Mouse (Mus musculus) megakaryocyte-erythroid progenitor cell, adult 5-6 weeks (primary cell): ENCODE data around the gene Gm49318. TPM values are rescaled to one million over a fixed set of nuclear protein-coding genes. Genes with fewer than 3 reads are reported as not detected.

Experiments
- ATAC-seq: replicated peaks from 2 replicates; pipeline ENCODE4 v1.8.0; 2016; ENCODE audit warnings: mild to moderate bottlenecking, inconsistent platforms; ENCODE audit not compliant: severe bottlenecking, poor library complexity, low FRiP score, low TSS enrichment
- total RNA-seq, 2 experiments: library from RNA; stranded (forward) in 1 of 2; stranded (reverse) in 1 of 2; fragments of 200-1000, 215-1000 nt in 1 of 2; fragments of >200 nt in 1 of 2; fragmentation: Nextera tagmentation in 1 of 2; gene quantifications; 2 replicates each; pipeline ENCODE4 v1.2.3; 2014 to 2017

The Gm49318 gene
- not detected in 2 replicates for total RNA-seq (2014; fragmentation: Nextera tagmentation)
- not detected in 2 replicates for total RNA-seq (2017)

DNA sequence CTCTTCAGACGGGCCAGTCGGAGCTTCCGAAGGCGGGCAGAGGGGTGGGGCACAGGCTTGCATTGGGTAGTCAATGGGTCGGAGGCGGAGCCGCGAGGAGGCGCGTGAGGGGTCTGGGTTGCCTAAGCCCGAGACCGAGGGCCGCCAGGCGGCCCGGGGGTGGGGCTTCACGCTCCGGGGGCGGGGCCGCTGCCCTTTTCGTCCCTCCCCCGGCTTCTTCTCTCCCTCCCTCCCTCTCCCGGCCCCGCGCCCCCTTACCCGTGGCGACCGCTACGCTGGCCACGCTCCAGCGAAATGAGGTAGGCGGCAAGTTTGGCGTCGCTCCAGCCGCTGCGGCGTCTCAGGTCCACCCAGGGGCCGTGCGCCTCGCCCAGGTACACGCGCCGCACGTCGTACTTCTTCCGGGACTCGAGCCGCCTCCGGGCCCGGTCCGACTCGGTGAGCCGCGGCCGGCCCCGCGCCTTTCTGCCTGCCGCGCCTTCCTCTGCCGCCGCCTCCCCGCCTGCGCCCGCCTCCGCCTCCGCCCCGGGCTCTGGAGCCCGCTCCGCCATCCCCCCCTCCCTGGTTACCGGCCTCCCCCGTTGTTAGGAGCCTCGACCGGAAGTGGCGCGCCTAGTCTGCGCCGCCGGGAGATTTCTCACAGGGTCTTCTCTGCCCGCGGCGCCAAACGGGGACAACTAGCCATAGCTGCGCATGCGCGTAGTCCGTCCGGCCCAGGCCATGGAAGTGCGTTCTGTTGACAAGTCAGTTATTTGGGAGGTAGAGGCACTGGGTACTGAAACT, at the start of gene Gm49318, which contains the start of gene Zfp653:
TSS of gene Gm49318 (minus strand) at position 469 of the 783 bp plus-strand sequence.
TSS of gene Zfp653 (minus strand) at position 586 of the 783 bp plus-strand sequence.
- peak; percentile 95 for ATAC-seq

DNA sequence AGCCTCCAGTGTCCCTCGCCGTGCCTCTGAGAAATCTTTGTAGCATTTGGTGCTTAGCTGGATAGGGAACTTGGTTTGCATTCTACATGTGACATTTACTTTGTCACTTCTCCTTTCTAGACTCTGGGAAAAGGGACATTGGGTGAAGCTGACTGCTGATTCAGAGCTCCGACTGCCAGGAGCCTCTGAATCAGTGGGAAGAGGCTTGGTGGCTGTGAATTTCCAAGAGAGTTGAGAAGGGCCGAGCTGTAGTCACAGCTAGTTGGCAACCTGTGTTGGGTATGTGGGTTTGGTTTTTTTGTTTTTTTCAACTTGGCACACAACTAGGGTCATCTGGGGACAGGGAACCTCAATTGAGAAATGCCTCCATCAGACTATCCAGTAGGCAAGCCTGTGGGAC, 48.5 kb upstream of the Gm49318 start:
- ATAC-seq: no peak

DNA sequence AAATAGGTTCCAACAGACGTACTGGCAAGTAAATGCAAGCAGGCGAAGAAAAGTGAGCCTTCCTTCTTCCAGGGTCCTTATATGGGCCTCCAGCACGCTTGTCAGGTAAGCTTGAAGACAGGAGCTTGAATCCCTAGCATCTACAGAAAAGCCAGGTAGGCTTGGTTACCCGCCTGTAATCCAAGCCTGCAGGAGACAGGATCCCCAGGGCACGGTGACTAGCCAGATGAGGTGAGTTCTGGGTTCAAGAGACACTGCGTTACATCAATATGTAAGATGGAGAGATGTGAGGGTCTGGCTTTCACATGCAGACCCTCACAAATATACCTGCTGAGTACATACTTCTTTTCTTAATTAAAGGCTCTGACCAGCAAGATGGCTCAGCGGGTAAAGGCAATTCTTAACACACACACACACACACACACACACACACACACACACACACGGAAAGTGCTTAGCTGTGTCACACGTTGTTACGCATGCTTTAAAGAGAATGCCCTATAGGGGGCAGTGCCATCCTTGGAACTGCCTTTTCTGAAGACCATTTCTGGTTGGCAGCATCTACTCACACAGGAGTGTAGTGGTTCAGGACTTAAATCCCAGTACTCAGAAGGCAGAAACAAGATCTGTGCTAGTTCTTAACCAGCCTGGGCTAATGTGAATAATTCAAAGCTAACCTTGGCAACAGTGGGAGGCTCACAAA, 46.8 kb upstream of the Gm49318 start:
- peak; percentile 53 for ATAC-seq

DNA sequence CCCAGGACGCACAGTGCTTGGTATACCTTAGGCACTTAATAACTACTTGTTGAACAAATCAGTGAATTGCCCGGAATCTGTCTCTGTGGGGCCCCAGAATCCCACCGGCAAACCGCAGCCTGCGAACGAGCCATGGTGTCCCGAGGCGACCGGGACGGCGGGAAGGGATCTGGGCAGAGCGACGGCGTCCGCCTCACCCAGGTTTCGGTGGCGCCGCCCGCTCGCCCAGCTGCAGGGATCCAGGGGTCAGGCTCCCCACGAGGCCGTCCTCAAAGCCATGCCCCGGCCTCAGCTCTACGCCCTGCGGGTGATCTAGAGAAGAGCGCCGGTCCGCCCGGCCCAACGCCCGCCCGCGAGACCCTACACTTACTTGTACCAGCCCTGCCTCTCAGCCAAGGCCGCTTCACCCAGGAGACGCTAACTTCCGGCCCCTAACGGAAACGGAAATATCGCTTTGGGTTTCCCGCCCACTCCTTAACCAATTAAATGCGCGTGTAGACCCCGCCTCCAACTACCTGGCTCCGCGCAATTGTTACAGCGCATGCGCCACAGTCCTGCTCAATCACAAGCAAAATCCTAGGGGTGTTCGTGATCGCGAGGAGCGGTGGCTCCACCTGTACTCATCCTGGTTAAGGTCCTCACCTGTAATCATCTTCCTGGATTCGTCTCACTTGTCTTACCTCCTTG, 45.8 kb upstream of the Gm49318 start, which contains the start of gene Elof1:
TSS of gene Elof1 (minus strand) at position 433 of the 687 bp plus-strand sequence.
- ATAC-seq: peak; percentile 93

DNA sequence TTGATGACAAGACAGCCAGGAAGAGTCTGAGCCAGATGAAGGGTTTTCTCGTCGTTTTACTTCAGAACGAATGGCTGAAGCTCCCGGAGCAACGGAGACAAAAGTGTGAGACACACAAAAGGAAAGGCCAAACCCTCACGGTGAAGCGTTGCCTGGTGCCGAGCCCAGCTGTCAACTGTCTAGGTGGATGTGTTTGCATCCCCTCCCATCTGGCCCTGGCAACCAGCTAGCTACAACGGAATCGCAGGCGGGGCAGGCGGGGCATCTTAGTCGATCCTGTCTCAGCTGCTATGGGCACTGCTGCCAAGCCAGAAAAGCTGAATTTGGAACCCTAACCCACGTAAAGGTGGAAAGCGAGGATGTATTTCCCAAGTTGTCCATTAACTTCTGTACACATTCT, 45.0 kb upstream of the Gm49318 start:
- peak; percentile 42 for ATAC-seq

DNA sequence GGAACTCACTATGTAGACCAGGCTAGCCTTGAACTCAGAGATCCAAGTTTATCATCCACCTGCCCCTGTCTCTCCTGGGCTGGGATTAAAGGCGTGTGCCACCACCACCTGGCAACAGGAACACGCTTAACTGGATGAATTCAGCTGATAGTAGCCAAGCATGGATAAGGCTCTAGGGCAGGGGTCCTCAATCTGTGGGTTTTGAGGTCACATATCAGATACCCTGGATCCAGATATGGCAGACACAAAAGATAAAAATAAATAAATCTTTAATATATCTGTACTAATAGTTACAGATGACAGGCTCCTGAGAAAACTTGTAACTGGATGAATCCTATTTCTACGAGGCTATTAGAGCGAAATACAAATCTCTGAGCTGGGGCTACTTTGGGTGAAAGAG, 44.6 kb upstream of the Gm49318 start:
- no peak for ATAC-seq

DNA sequence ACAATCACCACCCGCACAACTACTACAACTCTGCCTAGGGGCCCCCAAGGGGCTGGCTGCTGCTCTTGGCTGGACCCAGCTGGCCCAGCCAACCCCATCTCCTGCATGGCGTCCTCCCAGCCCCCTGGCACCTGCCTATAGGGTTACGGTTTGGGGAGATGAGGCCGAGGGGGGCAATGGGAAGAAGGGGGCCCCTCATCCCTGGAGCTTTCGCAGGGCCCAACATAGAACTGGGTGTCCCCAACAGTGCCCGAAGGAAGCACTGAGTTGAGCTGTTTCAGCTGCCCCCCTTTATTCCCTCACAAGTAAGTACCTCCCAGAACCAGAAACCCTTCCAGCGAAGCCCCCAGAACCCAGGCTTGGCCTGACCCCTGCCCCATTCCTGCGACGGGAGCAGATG, 37.1 kb upstream of the Gm49318 start:
- ATAC-seq: no peak

DNA sequence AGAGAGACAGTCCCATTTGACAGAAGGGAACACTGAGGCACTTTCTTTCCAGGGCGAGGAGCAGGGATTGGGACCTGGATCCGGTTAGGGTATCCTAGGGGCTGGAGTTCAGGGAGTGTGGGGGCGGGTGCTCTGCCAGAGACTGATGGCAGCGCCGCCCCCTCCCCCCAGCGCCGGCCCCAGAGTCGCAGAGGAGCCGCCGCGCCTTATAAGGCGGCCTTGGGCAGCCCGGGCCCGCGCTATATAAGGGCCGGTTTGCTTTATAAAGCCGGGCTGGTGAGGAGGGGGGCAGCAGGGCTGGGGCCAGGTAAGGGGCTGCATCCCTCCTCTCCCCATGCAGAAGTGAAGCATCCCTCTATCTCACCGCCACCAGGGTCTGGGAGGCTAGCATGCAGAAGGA, 28.9 kb upstream of the Gm49318 start:
- ATAC-seq: no peak

DNA sequence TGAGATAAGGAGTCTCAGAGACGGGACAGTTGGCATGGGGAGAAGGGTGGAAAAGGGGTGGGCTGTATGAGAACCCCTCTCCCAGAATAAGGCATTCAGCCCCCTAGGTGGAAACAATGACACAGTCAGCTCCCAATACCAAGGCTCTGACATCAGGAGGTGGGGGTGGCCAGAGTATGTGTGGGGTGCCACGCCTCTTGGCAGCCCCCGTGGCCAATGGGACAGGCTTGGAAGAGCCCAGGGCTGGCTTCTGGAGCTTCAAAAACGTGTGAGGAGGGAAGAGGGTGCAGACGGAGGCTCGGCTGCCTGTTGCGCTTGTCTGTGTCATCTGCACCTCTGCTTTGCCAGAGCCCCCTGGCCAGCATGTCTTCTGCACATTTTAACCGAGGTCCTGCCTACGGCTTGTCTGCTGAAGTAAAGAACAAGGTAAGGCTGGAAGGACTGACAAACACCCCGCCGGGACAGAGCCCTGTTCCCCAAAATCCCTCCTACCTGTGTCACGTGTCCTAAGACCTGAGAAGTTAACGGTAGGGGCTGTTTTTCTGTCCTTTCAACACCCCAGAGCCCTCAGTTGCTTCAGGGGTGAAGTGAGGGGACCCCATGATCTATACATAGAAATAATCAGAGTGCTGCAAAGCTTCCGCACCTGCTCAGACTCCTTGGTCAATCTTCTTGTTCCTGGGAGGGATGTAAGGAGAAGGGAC, 28.1 kb upstream of the Gm49318 start, which contains the start of gene Cnn1:
TSS of gene Cnn1 (plus strand) at position 224 of the 704 bp plus-strand sequence.
- no peak for ATAC-seq

DNA sequence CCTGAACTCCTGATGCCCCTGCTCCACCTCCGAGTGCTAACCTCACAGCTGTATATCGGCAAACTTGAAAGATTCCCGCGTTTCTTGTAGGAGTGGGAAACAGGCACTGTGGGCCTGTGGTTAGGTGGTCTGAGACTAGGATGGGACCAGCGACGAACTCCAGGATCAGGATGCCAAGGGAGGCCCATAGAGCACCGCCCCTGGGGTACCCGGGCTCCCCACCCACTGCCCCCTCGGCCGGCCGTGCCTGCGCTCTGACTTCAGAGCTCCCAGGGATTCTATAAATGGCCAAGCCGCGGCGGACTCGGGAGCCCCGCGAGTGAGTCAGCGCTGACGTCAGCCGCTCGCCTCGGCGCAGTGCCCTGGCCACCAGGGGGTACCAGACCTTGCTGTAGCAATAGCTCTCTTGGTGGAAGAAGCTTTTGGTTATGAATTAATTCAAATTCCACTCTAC, 24.8 kb upstream of the Gm49318 start:
- peak; percentile 99 for ATAC-seq

DNA sequence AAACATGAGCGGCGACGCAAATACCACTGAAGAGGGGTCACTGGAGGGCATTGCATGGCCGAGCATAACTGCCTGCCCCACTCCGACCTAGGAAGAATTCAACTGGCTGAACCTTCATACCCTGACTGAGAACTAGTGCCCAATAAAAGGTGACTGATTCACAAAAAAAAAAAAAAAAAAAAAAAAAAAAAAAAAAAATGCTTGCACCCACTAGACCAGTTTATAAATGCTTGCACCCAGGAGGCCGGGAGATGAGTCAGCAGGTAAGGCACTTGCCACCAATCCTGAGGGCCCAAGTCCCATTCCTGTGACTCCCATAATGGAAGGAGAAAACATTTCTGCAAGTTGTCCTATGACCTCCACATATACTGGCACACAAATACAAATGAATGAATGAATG, 21.7 kb upstream of the Gm49318 start:
- ATAC-seq: no peak

DNA sequence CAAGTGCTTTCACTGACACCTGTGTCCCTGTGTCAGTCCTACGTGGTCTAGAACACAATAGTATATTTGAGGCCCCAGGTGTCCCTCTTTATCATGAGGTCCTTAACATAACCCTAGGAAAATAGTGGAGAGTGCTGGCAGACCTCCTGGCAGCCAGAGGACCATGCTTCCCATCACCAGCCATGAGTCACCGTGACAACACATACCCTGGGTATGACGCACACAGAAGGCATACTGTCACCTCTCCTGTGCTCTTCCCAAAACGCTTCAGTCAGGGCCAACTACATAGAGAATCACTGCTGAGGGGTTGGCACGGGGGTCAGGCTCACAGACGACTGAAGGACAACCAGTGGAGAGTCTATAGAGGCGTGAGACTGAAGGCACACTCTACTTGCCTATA, 18.9 kb upstream of the Gm49318 start:
- no peak for ATAC-seq

DNA sequence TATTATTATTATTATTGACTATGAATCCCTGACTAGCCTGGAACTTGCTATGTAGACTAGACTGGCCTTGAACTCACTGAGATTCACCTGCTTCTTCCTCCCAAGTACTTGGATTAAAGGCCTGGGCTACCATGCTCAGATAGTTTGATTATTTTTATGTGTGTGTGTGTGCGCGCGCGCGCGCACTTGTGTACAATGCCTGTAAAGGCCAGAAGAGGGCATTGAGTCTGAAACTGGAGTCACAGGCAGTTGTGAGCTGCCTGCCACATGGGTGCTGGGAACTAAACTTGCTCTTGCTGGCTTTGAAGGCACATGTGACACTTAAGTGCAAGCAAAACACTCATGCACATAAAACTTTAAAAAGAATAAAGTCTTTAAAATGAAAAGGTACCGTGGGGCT, 18.2 kb upstream of the Gm49318 start:
- no peak for ATAC-seq

DNA sequence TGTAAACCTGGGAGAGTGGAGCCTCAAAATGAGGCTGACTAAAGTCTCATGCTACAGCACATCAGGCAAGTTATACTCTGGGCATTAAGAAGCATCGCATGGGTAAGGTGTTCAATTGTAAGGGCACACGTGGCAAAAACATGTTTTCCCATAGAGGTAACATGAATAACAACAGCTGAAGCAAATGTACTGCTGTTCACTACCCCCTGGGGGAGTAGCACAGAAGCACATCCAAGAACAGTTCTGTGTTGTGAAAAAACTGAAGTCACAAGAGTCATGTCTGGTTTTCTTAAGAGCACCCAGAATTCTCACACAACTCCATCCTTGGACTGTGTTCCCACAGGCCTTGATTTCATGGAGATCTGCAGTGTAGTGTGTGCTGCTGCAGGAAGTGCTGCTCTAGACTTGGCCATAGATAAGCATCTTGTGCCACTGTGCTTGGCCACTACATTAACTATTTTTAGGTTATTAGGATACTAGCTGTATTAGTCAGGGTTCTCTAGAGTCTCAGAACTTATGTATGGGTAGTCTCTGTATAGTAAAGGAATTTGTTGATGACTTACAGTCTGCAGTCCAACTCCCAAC, 16.1 kb upstream of the Gm49318 start:
- ATAC-seq: no peak

DNA sequence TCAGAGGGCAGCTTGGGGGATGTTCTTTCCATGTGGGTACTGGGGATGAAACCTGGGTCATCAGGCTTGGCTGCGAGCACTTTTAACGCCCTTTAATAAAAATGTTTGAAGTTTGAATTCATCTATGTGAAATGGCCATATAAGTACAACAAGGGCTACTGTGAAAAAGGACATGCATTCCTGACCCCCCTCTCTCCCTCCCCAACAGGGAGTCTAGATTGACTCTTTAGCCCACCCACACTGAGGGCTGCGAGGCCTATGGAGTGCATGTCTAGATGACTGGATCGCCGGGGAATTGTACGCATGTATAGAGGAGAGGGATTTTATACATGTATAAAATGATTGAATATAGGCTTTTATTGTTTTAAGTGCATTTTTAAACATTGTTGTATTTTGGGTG, 15.0 kb upstream of the Gm49318 start:
- ATAC-seq: no peak

DNA sequence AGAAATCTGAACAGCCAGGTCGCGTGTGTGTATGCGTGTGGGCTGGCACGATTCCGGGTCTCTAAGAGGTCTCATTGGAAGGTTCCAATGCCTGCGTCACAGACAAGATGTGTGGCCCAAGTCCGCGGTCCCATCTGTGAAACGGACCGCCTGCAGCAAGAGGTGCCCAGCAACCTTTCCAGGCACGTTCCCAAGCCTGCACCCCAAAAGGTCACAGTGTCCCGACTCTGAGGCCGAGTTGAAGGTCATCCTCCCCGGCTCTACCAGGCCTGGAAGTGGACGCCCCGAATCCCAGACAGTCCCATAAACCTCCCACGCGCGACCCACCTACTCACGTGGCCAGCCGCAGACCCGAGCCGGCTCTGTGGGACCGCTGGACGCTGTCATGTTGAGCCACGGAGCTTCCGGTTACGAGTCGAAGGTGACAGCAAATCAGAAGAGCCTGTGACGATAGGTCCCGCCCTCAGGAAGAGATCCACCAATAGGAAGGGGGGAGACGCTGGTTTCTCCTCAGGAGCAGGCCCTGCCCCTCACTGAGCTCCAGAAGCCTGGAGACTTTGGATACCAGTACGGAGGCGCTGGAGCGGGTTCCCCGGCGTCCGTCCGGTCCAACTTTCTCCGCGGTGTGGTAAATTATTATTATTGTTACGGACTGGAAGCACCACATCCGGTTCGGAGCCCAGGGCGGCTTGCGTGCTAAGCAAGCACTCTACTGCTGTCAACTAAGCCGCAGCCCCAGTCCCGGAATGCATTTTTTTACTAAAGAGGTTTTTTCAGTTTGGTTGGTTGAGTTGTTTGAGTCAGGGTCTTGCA, 14.2 kb upstream of the Gm49318 start, which contains the start of gene Ecsit:
TSS of gene Ecsit (minus strand) at position 417 of the 813 bp plus-strand sequence.
- ATAC-seq: peak; percentile 100

DNA sequence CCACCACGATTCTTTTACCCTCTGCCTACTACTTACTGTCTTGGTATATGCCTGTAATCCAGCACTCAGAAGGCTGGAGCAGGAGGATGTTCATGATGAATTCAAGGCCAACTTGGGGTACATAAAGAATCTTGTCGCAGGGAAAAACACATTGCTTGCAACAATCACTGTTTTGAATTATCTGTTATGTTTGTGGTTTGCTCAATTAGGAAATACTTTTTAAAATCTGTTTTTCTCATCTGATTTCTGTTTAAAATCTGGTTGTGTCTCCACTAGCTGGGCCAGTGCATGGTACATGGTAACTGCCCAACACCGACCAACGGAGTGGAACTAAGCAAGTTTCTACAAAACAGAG, 13.6 kb upstream of the Gm49318 start:
- no peak for ATAC-seq

DNA sequence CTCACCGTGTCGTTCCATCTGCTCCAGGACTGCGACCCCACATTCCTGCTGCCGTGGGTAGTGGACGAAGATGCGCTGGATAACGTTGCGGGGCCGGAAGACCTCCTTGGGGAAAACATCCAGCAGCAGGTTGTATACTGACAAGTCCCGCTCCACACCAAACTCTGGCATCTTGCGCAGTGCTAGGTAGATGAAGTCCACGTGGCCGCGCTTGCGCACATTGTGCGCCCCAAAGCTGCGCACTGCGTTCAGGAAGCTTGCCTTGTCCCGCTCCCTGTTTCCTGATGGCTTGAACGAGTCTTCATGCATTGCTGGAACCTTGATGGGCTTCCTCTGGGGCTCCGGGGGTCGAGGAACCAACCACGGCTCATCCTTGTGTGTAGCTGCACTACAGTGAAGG, 5.2 kb upstream of the Gm49318 start:
- ATAC-seq: no peak
